Mouse (Mus musculus) layer of hippocampus, postnatal 36 days (tissue): ENCODE measurements around the gene Macrod2. TPM values are rescaled to one million over a fixed set of nuclear protein-coding genes. Genes with fewer than 3 reads are reported as not detected.

Experiments
- DNase-seq, 2 experiments: peaks; one replicate each; pipeline ENCODE4 v3.0.0; 2022
- total RNA-seq, 2 experiments: library from RNA; stranded (reverse); gene quantifications; 2 replicates each; pipeline ENCODE4 v1.2.3; 2021

The Macrod2 gene
- total RNA-seq, 2 experiments from 2014 or later, result 52.1 to 53.7 TPM

GRCm38 (mm10) chr2:141312136-141312948 is 917.2 kb downstream of the Macrod2 start:
- no peak for DNase-seq

- DNase-seq, result no peak
Observed at GRCm38 (mm10) chr2:141315349-141315748, 920.2 kb downstream of the Macrod2 start.

GRCm38 (mm10) chr2:141323956-141324460 is 928.9 kb downstream of the Macrod2 start:
- DNase-seq, result no peak

- no peak for DNase-seq
Observed at GRCm38 (mm10) chr2:141327296-141327695, 932.2 kb downstream of the Macrod2 start.

DNA sequence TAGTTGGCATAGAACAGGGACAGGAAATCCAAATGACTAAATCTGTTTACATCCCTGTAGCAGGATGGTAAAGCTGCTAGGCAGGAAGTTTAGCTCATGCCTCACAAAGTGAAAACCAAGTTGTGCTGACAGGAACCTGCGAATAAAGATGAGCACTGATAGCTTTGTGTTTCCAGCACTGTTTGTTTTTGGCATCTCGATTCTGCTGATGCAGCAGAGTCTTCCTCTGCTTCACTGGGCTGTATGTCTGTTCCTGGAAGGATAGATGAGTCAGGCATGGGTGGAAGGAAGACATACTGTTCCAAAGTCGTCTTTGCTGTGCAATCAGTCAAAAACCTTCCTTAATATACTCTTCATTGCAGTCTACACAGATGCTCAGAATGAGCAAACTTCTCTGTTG is 942.6 kb downstream of the Macrod2 start:
- DNase-seq, result no peak

DNA sequence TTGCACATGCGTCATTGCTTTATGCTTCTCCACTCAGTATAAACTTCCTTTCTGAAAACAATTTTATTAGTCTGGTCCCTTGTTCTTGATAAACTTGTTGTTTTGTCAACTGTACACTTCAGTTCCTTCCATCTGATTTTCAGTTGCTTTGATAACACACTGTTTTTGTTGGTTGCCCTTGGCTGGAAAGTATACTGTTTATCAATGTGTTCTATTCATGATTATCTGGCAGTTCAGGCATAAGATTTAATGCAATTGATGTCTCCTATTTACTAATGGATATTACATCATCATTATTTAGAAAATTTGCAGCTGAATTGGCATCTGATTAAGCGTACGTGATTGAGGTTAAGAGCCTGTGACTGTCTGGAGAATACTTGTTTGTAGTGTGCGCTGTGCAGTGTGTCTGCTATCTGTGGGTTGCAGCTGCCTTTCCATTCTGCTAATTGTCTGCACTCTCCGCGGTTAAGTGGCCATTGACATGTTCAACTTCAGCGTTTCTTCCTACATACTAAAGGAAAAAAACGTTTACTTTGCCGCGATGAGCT is 949.0 kb downstream of the Macrod2 start:
- DNase-seq, result no peak

DNA sequence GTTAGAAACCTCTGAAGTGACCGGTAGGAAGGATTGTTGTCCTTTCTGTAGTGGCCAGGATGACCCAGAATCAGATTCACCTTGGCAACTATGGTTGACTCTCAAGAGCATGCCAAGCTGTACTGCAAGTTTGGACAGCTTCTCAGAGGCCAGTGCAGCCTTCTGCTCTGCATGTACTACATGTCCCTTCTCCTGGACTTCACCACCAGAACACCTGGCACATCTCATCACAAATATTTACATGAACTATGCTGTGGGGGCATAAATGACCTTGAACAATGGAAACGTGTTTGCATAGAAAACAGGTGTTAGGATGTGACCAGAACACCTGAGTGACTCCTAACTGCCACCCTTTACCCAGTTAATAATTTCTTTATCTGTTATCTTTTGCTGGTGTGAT is 957.5 kb downstream of the Macrod2 start:
- no peak for DNase-seq

DNA sequence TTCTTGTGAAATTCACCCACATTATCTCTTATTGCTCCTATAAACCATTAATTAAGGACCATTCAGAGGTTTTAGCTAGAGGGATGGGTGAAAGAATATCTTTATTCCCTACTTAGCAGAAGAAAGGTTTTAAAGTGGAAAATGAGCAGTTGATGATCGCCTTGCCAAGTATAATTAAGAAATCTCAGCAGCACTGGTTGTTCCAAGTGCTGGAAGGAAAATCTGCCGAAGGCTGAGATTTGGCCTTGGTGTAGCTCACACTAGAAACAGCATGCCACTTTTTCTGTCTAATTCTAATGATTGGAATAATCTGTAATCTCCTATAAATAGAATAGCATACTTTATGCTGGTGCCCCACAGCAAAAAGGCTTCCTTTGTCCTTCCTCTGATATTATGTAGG is 993.5 kb downstream of the Macrod2 start:
- DNase-seq, result no peak

GRCm38 (mm10) chr2:141391229-141391628 is 996.1 kb downstream of the Macrod2 start:
- DNase-seq, result peak in 1 of 2 experiments; percentile 6

- DNase-seq, result no peak
Observed at GRCm38 (mm10) chr2:141394806-141395205, 999.7 kb downstream of the Macrod2 start.

DNA sequence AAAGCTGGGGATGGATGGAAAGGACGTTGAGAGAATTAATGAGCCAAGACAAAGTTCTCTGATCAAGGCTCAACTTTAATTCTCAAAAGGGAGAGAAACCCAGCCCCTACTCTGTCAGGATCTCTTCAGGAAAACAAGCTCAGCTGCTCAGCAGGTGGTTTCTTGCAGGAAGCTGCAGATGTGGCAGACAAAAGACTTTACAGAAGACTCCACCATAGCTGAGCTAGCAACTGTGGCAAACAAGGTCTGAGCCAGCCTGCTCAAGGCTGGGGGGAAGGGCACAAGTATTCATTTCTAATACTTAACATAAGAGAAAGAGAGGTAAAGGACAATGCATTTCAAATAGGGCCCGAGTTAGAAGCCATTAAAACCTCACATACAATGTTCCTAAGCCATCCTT is 1013.7 kb downstream of the Macrod2 start:
- DNase-seq, result no peak

DNA sequence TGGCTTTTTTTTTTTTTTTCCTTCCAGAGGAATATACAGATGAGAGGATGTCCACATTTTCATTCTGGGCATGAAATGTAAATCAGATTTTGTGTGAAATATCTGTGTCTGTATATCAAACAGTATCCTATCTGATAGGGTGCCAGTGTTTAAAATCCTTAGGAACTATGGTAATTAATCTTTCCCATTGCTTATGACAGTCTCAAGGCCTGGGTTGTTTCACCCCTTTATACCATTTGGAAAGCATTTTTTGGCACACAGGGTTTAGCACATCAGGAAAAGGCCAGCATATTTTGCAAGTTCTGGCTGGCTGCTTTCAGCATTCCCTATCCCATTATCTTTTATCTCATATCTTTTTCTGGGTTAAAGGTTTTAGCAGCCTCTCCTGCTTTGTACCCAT is 1021.3 kb downstream of the Macrod2 start:
- no peak for DNase-seq

GRCm38 (mm10) chr2:141416855-141417544 is 1021.9 kb downstream of the Macrod2 start:
- no peak for DNase-seq

DNA sequence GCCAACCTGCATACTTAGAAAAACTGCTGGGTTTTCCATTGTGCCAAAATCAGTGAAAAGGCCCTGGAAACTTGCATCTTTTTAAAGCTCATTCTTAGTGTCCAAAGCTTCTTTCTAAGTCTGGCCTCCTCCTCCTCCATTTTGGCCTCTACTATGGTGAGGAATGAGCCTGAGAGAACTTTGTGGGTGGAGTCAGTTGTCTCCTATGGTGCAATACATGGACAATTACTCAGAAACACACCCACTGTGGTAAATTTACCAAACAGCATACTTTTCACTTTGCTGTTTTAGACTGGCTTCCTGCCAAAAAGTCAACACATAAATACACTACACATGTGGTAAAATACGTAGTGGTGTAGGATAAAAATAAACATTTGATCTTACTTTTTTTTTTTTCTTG is 1024.7 kb downstream of the Macrod2 start:
- DNase-seq, result no peak

GRCm38 (mm10) chr2:141434084-141434483 is 1039.0 kb downstream of the Macrod2 start:
- no peak for DNase-seq

DNA sequence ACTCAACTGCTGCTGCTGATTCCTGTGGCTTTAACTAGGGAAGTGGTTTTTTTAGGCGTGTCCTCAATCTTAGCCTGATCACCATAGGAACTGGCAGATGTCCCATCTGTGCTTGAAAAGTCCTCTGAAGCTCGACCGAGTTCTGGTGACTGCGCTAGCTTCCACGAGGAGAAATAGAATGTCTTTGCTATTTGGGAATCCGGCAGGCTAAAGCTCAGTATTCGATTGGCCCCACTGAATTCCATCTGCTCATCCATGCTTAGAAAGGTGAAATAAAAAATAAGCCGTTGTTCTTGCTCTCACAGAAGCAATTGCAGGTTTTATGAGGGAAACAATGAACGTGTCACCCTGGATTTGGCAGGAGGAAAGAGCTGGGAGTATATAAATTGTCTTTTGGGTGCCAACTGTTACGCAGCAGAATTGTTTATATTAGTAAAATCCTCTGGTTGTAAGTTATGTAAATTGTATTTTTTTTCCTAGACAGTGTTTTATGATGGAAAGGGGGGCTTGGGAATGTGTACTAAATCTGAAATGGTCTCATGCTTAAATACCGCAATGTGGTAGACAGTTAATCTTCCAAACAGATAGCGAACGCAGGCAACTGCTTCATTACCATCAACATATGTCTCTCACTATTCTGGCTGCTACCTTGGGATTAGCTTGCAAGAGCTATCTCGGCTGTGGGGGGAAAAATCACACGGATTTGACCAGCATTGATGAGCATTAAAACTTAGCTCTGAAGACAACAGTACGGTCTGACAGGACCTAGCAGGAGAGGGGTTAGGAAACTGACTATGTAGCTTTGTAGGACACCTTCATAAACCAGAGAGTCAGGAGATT is 1039.8 kb downstream of the Macrod2 start:
- peak; percentile 21 to 23 for DNase-seq

DNA sequence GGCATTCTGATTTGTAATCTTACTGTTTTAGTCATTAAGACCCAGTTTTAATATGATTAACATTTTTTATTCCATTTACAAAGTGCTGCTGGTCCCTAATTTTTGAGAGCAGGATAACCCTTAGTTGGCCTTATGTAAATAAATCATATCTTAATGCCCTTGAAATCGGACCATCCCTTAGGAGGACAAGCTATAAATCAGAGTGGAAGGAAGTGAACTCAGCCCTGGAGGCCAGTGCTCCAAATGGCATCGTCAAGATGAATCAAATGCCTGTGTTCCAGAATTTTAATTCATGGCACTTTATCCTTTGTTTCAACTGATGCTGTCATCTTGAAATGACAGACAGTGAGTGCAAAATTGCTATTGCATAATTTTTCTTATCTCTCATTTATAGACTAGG is 1046.8 kb downstream of the Macrod2 start:
- DNase-seq, result no peak

- DNase-seq, result no peak
Observed at GRCm38 (mm10) chr2:141449078-141449680, 1054.1 kb downstream of the Macrod2 start.

DNA sequence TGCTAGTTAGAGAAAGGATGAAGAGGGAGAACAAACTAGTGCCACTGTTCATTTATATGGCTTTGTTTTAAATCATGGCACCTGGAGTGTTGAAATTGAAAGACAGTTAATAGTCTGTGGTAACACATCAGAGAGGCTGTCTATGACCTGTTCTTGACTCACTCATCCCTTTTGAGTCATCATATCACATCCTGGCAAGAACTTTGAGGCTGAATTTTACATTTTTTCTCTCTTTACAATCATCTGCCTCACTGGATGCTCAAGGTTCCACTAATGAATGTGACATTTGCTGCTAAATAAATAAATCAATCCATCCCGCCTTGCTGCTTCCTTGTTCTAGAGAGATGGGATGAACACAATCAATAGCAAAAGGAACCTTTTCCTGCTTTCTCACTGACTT is 1068.8 kb downstream of the Macrod2 start:
- no peak for DNase-seq

GRCm38 (mm10) chr2:141472791-141473190 is 1077.7 kb downstream of the Macrod2 start:
- DNase-seq, result no peak

GRCm38 (mm10) chr2:141477585-141477984 is 1082.5 kb downstream of the Macrod2 start:
- DNase-seq, result no peak

GRCm38 (mm10) chr2:141490518-141490917 is 1095.4 kb downstream of the Macrod2 start:
- no peak for DNase-seq
